Mouse (Mus musculus): Measurements from ENCODE around the gene Nab2. TPM values are rescaled to one million over a fixed set of nuclear protein-coding genes. Genes with fewer than 3 reads are reported as not detected.
A peak's percentile ranks its signal among the peaks of the same experiment; 100 is the strongest.

Nab2 gene
- polyA plus RNA-seq, 1 experiment from 2014 or later: 5.6 TPM

- peaks cover 71% of the 10 kb centered on the region for H3K4me1 ChIP-seq
- peaks cover 73% of the 10 kb centered on the region for H3K27me3 ChIP-seq (ENCODE audit: poor library complexity, severe bottlenecking)
- WGBS: 2% methylated on average over 35 of the region's 35 CpGs
Observed at GRCm38 (mm10) chr10:127667269-127668092, 887 bp downstream of the Nab2 start.

GRCm38 (mm10) chr10:127666501-127667268, 1.7 kb downstream of the Nab2 start, which contains the start of gene Nemp1:
Gene Nemp1, plus strand, starts transcription at chr10:127666901.
- no peaks in the 10 kb centered on the region for H3K9me3 ChIP-seq
- H3K36me3 ChIP-seq (replicated peaks): peaks cover 18% of the 10 kb centered on the region
- peak within 1 kb of the TSS; percentile 89 for H3K27ac ChIP-seq
- H3K27me3 ChIP-seq (ENCODE audit: poor library complexity, severe bottlenecking): peaks cover 81% of the 10 kb centered on the region
- H3K4me1 ChIP-seq: peaks cover 79% of the 10 kb centered on the region
- peak; percentile 76 for DNase-seq (ENCODE audit: extremely low spot score, low spot score)
- WGBS: under 1% methylated on average over 69 of the region's 73 CpGs
- peak within 1 kb of the TSS; percentile 61 for H3K4me3 ChIP-seq

More at GRCm38 (mm10) chr10:127667269-127668092, 887 bp downstream of the Nab2 start:
- H3K36me3 ChIP-seq (replicated peaks): peaks cover 18% of the 10 kb centered on the region
- H3K9me3 ChIP-seq: no peaks in the 10 kb centered on the region
- peak; percentile 70 for DNase-seq (ENCODE audit: extremely low spot score, low spot score)
- H3K4me3 ChIP-seq: peak overlapping the region; percentile 61
- peak overlapping the region; percentile 89 for H3K27ac ChIP-seq

GRCm38 (mm10) chr10:127665366-127666181, 2.8 kb downstream of the Nab2 start:
- H3K9me3 ChIP-seq: no peaks in the 10 kb centered on the region
- peak overlapping the region; percentile 61 for H3K4me3 ChIP-seq
- peak overlapping the region; percentile 89 for H3K27ac ChIP-seq
- WGBS: 2% methylated on average over 14 of the region's 14 CpGs
- no peak for DNase-seq (ENCODE audit: extremely low spot score, low spot score)
- peaks cover 26% of the 10 kb centered on the region for H3K36me3 ChIP-seq (replicated peaks)
- peaks cover 90% of the 10 kb centered on the region for H3K4me1 ChIP-seq
- peaks cover 92% of the 10 kb centered on the region for H3K27me3 ChIP-seq (ENCODE audit: poor library complexity, severe bottlenecking)

GRCm38 (mm10) chr10:127664891-127665290, 3.5 kb downstream of the Nab2 start:
- no peak for DNase-seq (ENCODE audit: extremely low spot score, low spot score)
- Histone ChIP-seq H3K27ac (0 out of 2 replicates have a peak overlapping the region, but pooled peaks have one; percentile 5), H3K4me3 (peak overlapping the region; percentile 61), H3K9me3 (no peaks in the 10 kb centered on the region), H3K27me3 (ENCODE audit: poor library complexity, severe bottlenecking) (peaks cover 99% of the 10 kb centered on the region), H3K4me1 (peaks cover 90% of the 10 kb centered on the region), H3K36me3 (replicated peaks) (peaks cover 28% of the 10 kb centered on the region)
- WGBS: 16% methylated on average over 13 of the region's 13 CpGs

GRCm38 (mm10) chr10:127664166-127664565, 4.2 kb downstream of the Nab2 start:
- H3K27ac ChIP-seq: no peak overlapping the region
- peaks cover 90% of the 10 kb centered on the region for H3K4me1 ChIP-seq
- WGBS: 10% methylated on average over 16 of the region's 16 CpGs
- no peak for DNase-seq (ENCODE audit: extremely low spot score, low spot score)
- H3K4me3 ChIP-seq: peak overlapping the region; percentile 61
- H3K27me3 ChIP-seq (ENCODE audit: poor library complexity, severe bottlenecking): peaks cover 100% of the 10 kb centered on the region
- H3K36me3 ChIP-seq (replicated peaks): peaks cover 28% of the 10 kb centered on the region
- H3K9me3 ChIP-seq: no peaks in the 10 kb centered on the region

- Histone ChIP-seq H3K27ac (no peak overlapping the region), H3K27me3 (ENCODE audit: poor library complexity, severe bottlenecking) (peaks cover 100% of the 10 kb centered on the region), H3K4me1 (peaks cover 85% of the 10 kb centered on the region), H3K9me3 (no peaks in the 10 kb centered on the region), H3K36me3 (replicated peaks) (peaks cover 28% of the 10 kb centered on the region), H3K4me3 (peak overlapping the region; percentile 61; the same call in 1 of the 2 replicates)
- no peak for DNase-seq (ENCODE audit: extremely low spot score, low spot score)
- 13% methylated on average over 5 of the region's 5 CpGs for WGBS
Observed at GRCm38 (mm10) chr10:127663590-127663989, 4.8 kb downstream of the Nab2 start.

GRCm38 (mm10) chr10:127662666-127663253, 5.6 kb downstream of the Nab2 start:
- DNase-seq (ENCODE audit: extremely low spot score, low spot score): no peak
- 14% methylated on average over 19 of the region's 19 CpGs for WGBS
- Histone ChIP-seq H3K27me3 (ENCODE audit: poor library complexity, severe bottlenecking) (peaks cover 100% of the 10 kb centered on the region), H3K36me3 (replicated peaks) (peaks cover 28% of the 10 kb centered on the region), H3K9me3 (no peaks in the 10 kb centered on the region), H3K4me1 (peaks cover 84% of the 10 kb centered on the region), H3K27ac (no peak overlapping the region), H3K4me3 (peak overlapping the region; percentile 38)

GRCm38 (mm10) chr10:127661915-127662663, 6.3 kb downstream of the Nab2 start:
- H3K27me3 ChIP-seq (ENCODE audit: poor library complexity, severe bottlenecking): peaks cover 99% of the 10 kb centered on the region
- H3K9me3 ChIP-seq: no peaks in the 10 kb centered on the region
- no peak for DNase-seq (ENCODE audit: extremely low spot score, low spot score)
- H3K36me3 ChIP-seq (replicated peaks): peaks cover 28% of the 10 kb centered on the region
- H3K4me1 ChIP-seq: peaks cover 77% of the 10 kb centered on the region
- H3K27ac ChIP-seq: peak overlapping the region; percentile 4; the same call in 1 of the 2 replicates
- peak overlapping the region; percentile 38 for H3K4me3 ChIP-seq
- 4% methylated on average over 16 of the region's 16 CpGs for WGBS

GRCm38 (mm10) chr10:127661291-127661914, 7.0 kb downstream of the Nab2 start:
- H3K36me3 ChIP-seq (replicated peaks): peaks cover 28% of the 10 kb centered on the region
- 14% methylated on average over 14 of the region's 14 CpGs for WGBS
- H3K4me3 ChIP-seq: peak overlapping the region; percentile 38
- H3K27me3 ChIP-seq (ENCODE audit: poor library complexity, severe bottlenecking): peaks cover 92% of the 10 kb centered on the region
- H3K4me1 ChIP-seq: peaks cover 70% of the 10 kb centered on the region
- H3K9me3 ChIP-seq: no peaks in the 10 kb centered on the region
- no peak for DNase-seq (ENCODE audit: extremely low spot score, low spot score)
- H3K27ac ChIP-seq: peak overlapping the region; percentile 4; the same call in 1 of the 2 replicates

GRCm38 (mm10) chr10:127659551-127659950, 8.8 kb downstream of the Nab2 start:
- no peak for DNase-seq (ENCODE audit: extremely low spot score, low spot score)
- peaks cover 24% of the 10 kb centered on the region for H3K36me3 ChIP-seq (replicated peaks)
- H3K4me1 ChIP-seq: peaks cover 59% of the 10 kb centered on the region
- H3K9me3 ChIP-seq: no peaks in the 10 kb centered on the region
- H3K27me3 ChIP-seq (ENCODE audit: poor library complexity, severe bottlenecking): peaks cover 74% of the 10 kb centered on the region
- no peak overlapping the region for H3K27ac ChIP-seq
- no peak overlapping the region for H3K4me3 ChIP-seq
- WGBS: 73% methylated on average over 1 of the region's 1 CpGs

GRCm38 (mm10) chr10:127658076-127658475, 10.3 kb downstream of the Nab2 start:
- H3K27me3 ChIP-seq (ENCODE audit: poor library complexity, severe bottlenecking): peaks cover 59% of the 10 kb centered on the region
- 16% methylated on average over 6 of the region's 6 CpGs for WGBS
- H3K36me3 ChIP-seq (replicated peaks): peaks cover 11% of the 10 kb centered on the region
- H3K27ac ChIP-seq: peak overlapping the region; percentile 21; the same call in 1 of the 2 replicates
- H3K4me1 ChIP-seq: peaks cover 49% of the 10 kb centered on the region
- H3K4me3 ChIP-seq: no peak overlapping the region
- DNase-seq (ENCODE audit: extremely low spot score, low spot score): no peak
- H3K9me3 ChIP-seq: no peaks in the 10 kb centered on the region

Data from forebrain, embryonic 10.5 days (tissue).